Mouse (Mus musculus) stomach, postnatal 0 days (tissue): ENCODE data around the gene Ndufc2. TPM values are rescaled to one million over a fixed set of nuclear protein-coding genes. Genes with fewer than 3 reads are reported as not detected.
"Not testable (repeated sequence)": the region's sequence is repeated elsewhere in the genome, so short reads cannot be mapped to it uniquely, and the experiment has no call there.

Source experiments
- ATAC-seq: fragments of 200-750 bp; cut with Nextera tagmentation; 2 replicates; pipeline ENCODE4 v1.8.0; 2017; ENCODE audit not compliant: low FRiP score, low TSS enrichment
- DNase-seq: peaks from one replicate; pipeline ENCODE4 v3.0.0-alpha.2; 2016; ENCODE audit warnings: low spot score
- H3K27ac ChIP-seq: fragments of 300-500 bp; sonication (generic); replicated peaks from 2 replicates; pipeline ENCODE4 v1.5.1; 2014; ENCODE audit warnings: mild to moderate bottlenecking, control low read depth
- H3K27me3 ChIP-seq: fragments of 300-500 bp; sonication (generic); 2 replicates; pipeline ENCODE4 v1.6.1; 2014; ENCODE audit warnings: low read length; ENCODE audit not compliant: control insufficient read depth, insufficient read depth
- H3K36me3 ChIP-seq: fragments of 300-500 bp; sonication (generic); 2 replicates; pipeline ENCODE4 v1.6.1; 2014; ENCODE audit warnings: low read length, mixed read lengths; ENCODE audit not compliant: control insufficient read depth, insufficient read depth
- H3K4me1 ChIP-seq: fragments of 300-500 bp; sonication (generic); replicated peaks from 2 replicates; pipeline ENCODE4 v1.6.1; 2014; ENCODE audit warnings: antibody characterized with exemption; ENCODE audit not compliant: control insufficient read depth, insufficient read depth
- H3K4me2 ChIP-seq: fragments of 300-500 bp; sonication (generic); replicated peaks from 2 replicates; pipeline ENCODE4 v1.6.1; 2014; ENCODE audit warnings: low read depth, mild to moderate bottlenecking, control low read depth, moderate library complexity
- H3K4me3 ChIP-seq: fragments of 300-500 bp; sonication (generic); 2 replicates; pipeline ENCODE4 v1.5.1; 2014; ENCODE audit warnings: low read depth, low read length, control low read depth
- H3K9ac ChIP-seq: fragments of 300-500 bp; sonication (generic); 2 replicates; pipeline ENCODE4 v1.6.1; 2014; ENCODE audit warnings: mild to moderate bottlenecking, low read length, control low read depth, mixed read lengths
- H3K9me3 ChIP-seq: fragments of 300-500 bp; sonication (generic); 2 replicates; pipeline ENCODE4 v1.6.1; 2016; ENCODE audit warnings: low read length; ENCODE audit not compliant: control insufficient read depth
- CTCF ChIP-seq: IDR thresholded peaks from 2 replicates; pipeline ENCODE4 v1.5.1; 2016; ENCODE audit warnings: antibody characterized with exemption, low read depth, mild to moderate bottlenecking, moderate library complexity
- EP300 ChIP-seq: optimal IDR thresholded peaks from 2 replicates; pipeline ENCODE3; 2016; ENCODE audit warnings: antibody characterized with exemption
- WGBS: fragments of 180-500 bp; shearing (Covaris S2); extraction: QIAGEN DNeasy Blood & Tissue Kit; methylation state at CpG from one replicate; pipeline ENCODE4 v1.1.7; 2014; 5-methylcytosine and 5-hydroxymethylcytosine counted together
- polyA plus RNA-seq: library from polyadenylated mRNA; unstranded; fragments of >200 nt; fragmentation: Nextera tagmentation; extraction: Ambion mirVana; gene quantifications from 2 replicates; pipeline ENCODE4 v1.2.1, GENCODE M21; 2015

Gene Ndufc2
- polyA plus RNA-seq, 1 experiment from 2014 or later = 439 TPM

DNA sequence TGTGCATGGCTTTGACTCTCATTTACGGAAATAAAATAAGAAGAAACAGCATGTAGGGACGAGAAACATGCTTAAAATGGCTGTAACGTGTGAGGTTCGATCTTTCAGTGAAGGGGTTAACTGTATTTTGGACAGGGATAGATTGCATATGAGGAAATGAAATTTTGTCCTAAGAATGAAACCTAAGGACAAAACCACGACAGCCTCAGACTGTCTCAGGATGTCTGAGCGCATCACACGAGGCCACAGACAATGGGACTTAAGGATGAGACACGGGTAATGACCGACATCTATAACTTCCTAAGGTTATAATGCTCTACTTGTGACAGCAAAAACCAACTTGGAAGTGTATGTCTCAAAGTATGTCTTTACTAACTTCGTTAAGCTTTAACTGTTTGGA, 34.7 kb downstream of the Ndufc2 start:
- no peak overlapping the region for H3K4me3 ChIP-seq
- no peak overlapping the region for H3K9ac ChIP-seq
- no peaks in the 10 kb centered on the region for H3K27me3 ChIP-seq
- H3K36me3 ChIP-seq = no peaks in the 10 kb centered on the region
- no peaks in the 10 kb centered on the region for H3K9me3 ChIP-seq
- DNase-seq (no peak), ATAC-seq (no peak)
- TF ChIP-seq CTCF (no peak), EP300 (no peak)
- no peak overlapping the region for H3K4me2 ChIP-seq
- H3K27ac ChIP-seq = no peak overlapping the region
- 82% methylated on average over 10 of the region's 10 CpGs for WGBS
- 0 out of 2 replicates have a peak, but pooled peaks cover 2% of the 10 kb centered on the region for H3K4me1 ChIP-seq

- Histone ChIP-seq H3K4me1 (no peaks in the 10 kb centered on the region), H3K27me3 (no peaks in the 10 kb centered on the region), H3K4me3 (no peak overlapping the region), H3K9me3 (no peaks in the 10 kb centered on the region), H3K9ac (no peak overlapping the region), H3K4me2 (no peak overlapping the region), H3K27ac (peak overlapping the region; percentile 56; the same call in 1 of the 2 replicates), H3K36me3 (no peaks in the 10 kb centered on the region)
- ATAC-seq (peak; percentile 99), DNase-seq (peak; percentile 38)
- TF ChIP-seq EP300 = no peak
- TF ChIP-seq CTCF = no peak
These were observed 39.2 kb downstream of the Ndufc2 start for GRCm38 (mm10) chr7:97438986-97439385.

DNA sequence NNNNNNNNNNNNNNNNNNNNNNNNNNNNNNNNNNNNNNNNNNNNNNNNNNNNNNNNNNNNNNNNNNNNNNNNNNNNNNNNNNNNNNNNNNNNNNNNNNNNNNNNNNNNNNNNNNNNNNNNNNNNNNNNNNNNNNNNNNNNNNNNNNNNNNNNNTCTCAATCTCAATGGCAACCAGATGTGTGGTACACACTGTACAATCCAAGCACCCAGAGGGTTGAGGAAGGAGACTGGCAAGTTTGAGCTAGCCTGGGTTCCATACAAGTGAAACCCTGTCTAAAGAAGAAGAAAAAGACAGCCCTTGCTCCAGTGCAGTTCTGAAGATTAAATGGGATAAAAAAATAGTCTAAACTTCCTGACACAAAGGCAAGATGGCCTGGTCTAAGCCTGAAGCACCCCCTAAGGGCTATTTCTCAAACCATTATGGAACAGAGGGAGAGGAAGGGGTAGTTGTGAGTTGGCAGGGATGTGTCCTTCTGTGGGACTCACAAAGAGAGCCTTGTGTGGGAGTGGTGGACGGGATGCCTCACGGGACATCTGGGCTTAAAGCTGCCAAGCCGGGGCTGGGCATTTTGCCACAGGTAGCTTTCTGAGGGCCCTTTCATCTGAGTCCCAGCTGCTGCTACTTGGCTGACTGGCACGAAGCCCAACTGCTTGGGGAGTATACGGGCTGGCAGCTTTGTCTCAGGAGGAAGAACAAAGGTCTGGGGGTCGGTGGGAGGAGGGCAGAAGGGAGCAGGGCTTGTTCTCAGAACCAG, 46.5 kb downstream of the Ndufc2 start:
- 8% methylated on average over 6 of the region's 6 CpGs for WGBS
- H3K9ac ChIP-seq = no peak overlapping the region
- H3K9me3 ChIP-seq = no peaks in the 10 kb centered on the region
- peak overlapping the region; percentile 89 for H3K27ac ChIP-seq
- no peaks in the 10 kb centered on the region for H3K36me3 ChIP-seq
- TF ChIP-seq CTCF = peak; percentile 13; the same call in 1 of the 2 replicates
- no peak for TF ChIP-seq EP300
- ATAC-seq (peak; percentile 89), DNase-seq (peak; percentile 92)
- peaks cover 4% of the 10 kb centered on the region; the same call in 1 of the 2 replicates for H3K4me1 ChIP-seq
- no peak overlapping the region for H3K4me2 ChIP-seq
- H3K4me3 ChIP-seq = no peak overlapping the region
- H3K27me3 ChIP-seq = no peaks in the 10 kb centered on the region

DNA sequence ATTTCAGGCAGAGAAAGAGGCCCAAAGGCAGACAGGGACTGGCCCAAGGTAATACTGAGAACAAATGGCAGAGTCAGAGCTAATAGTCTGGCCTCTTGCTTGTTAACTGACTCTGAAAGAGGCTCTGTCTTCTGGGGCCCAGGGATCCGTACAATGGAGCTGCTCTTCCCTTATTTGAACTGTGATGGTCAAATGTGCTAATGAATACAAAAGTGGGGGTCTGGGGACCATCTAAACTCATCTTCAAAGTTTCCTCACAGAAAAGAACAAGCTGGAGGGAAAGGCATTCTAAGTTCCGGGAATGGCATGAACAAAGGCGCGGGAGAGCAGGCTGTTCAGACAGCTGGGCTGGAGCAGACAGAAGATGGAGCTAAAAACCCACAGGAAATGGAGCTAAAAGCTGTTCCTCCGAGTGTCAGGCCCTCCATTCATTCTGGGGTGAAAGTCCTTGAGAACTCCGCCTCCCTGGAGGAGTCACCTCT, 47.3 kb downstream of the Ndufc2 start:
- Histone ChIP-seq H3K4me1 (peaks cover 4% of the 10 kb centered on the region; the same call in 1 of the 2 replicates), H3K27ac (peak overlapping the region; percentile 89), H3K9ac (peak overlapping the region; percentile 23; the same call in 1 of the 2 replicates), H3K4me3 (no peak overlapping the region), H3K4me2 (no peak overlapping the region), H3K36me3 (no peaks in the 10 kb centered on the region), H3K9me3 (no peaks in the 10 kb centered on the region), H3K27me3 (no peaks in the 10 kb centered on the region)
- whole genome bisulfite sequencing = 52% methylated on average over 6 of the region's 6 CpGs
- ATAC-seq (peak; percentile 36), DNase-seq (peak; percentile 52)
- TF ChIP-seq CTCF (peak; percentile 51), EP300 (no peak)

DNA sequence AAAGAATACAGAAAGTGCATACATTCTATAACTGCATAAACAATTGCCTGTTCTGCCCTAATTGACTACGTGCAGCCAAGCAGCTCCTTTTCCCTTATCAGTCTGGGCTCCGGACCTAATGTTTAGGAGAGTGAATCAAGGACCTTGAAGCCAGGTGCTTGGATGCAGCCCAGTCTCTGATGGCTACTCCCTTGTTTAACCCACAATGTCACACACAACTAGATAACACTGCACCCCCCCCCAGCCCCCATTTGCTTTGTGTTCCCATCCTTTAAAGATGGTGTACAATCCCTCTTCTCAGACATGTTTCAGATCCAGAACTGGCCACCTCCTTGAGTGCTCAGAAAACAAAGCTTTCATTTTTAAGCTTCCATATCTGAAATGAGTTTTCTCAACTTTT, 51.2 kb downstream of the Ndufc2 start, which contains the start of gene Kctd14:
Gene Kctd14, plus strand, starts transcription at position 301 of the 400 bp plus-strand sequence.
- H3K4me2 ChIP-seq, H3K9ac ChIP-seq, ATAC-seq, H3K36me3 ChIP-seq, H3K9me3 ChIP-seq, H3K4me3 ChIP-seq, H3K4me1 ChIP-seq, DNase-seq, H3K27me3 ChIP-seq: not testable (repeated sequence)
- WGBS = 32% methylated on average over 2 of the region's 2 CpGs
- H3K27ac ChIP-seq = 0 out of 2 replicates have a peak within 1 kb of the TSS, but pooled peaks have one; percentile 91

GRCm38 (mm10) chr7:97452196-97452595, 52.4 kb downstream of the Ndufc2 start:
- Histone ChIP-seq H3K4me2 (peak overlapping the region; percentile 92; the same call in 1 of the 2 replicates), H3K9ac (no peak overlapping the region), H3K27me3 (no peaks in the 10 kb centered on the region), H3K4me3 (no peak overlapping the region), H3K27ac (peak overlapping the region; percentile 91), H3K4me1 (no peaks in the 10 kb centered on the region; the same call in 1 of the 2 replicates), H3K36me3 (no peaks in the 10 kb centered on the region), H3K9me3 (no peaks in the 10 kb centered on the region)
- TF ChIP-seq EP300 = no peak
- TF ChIP-seq CTCF = no peak
- WGBS = 62% methylated on average over 6 of the region's 6 CpGs
- DNase-seq (peak; percentile 51), ATAC-seq (peak; percentile 21; the same call in 1 of the 2 replicates)
